Mouse (Mus musculus) heart, postnatal 0 days (tissue): ENCODE measurements at regions not wholly inside any gene's neighbourhood (a gene's known extent, or its start where the extent isn't known, plus 50 kb on each side); places are given as distances from the start of the nearest gene placed in this dataset.

Experiments
- CTCF ChIP-seq: IDR thresholded peaks from 2 replicates; pipeline ENCODE4 v1.5.1; 2016; ENCODE audit warnings: antibody characterized with exemption, control low read depth, low read depth
- EP300 ChIP-seq: IDR thresholded peaks from 2 replicates; pipeline ENCODE4 v1.6.1; 2016; ENCODE audit warnings: antibody characterized with exemption, low read depth

- TF ChIP-seq CTCF (no peak), EP300 (no peak)
These were observed 156.4 kb upstream of the Lmo4 start for GRCm38 (mm10) chr3:144361203-144361978.
